Mouse (Mus musculus) layer of hippocampus, postnatal 25 days (tissue): ENCODE data around the gene Hist1h2ao. TPM values are rescaled to one million over a fixed set of nuclear protein-coding genes. Genes with fewer than 3 reads are reported as not detected.

Experiments
- microRNA-seq, 2 experiments: library from miRNA; unstranded; fragments of <30 nt; microRNA quantifications; one replicate each; pipeline ENCODE4 v1.2.0; 2021
- total RNA-seq, 2 experiments: library from RNA; stranded (reverse); gene quantifications; 2 replicates each; pipeline ENCODE4 v1.2.3; 2021

Gene Hist1h2ao
- total RNA-seq, 2 experiments from 2014 or later, result 31.1 to 33.0 TPM

Small RNA genes within 50 kb of the gene (microRNA-seq; reads per million reads assigned to microRNA genes)
- gene Gm19658 (0 reads per million in 2 experiments), gene Gm44346 (0 reads per million in 2 experiments), gene Gm44466 (0 reads per million in 2 experiments)

Other genes with a start within 250 kb of the Hist1h2ao start
- not detected for gene Olfr1364, start 228.7 kb upstream of the Hist1h2ao start, total RNA-seq
- not detected for gene Olfr1362, start 196.4 kb upstream of the Hist1h2ao start, total RNA-seq
- gene Olfr11, start 167.9 kb upstream of the Hist1h2ao start, total RNA-seq, result not detected
- gene Olfr1361, start 147.1 kb upstream of the Hist1h2ao start, total RNA-seq, result not detected
- not detected for gene Olfr1360, start 133.1 kb upstream of the Hist1h2ao start, total RNA-seq
- not detected for gene Olfr1359, start 112.4 kb upstream of the Hist1h2ao start, total RNA-seq
- 10 to 100 TPM; 32.0 to 37.1 TPM for gene Hist1h2bl, start 94.3 kb upstream of the Hist1h2ao start, total RNA-seq
- 10 to 100 TPM; 25.2 to 27.6 TPM for gene Hist1h2ai, start 94.0 kb upstream of the Hist1h2ao start, total RNA-seq
- 10 to 100 TPM; 51.7 to 65.0 TPM for gene Hist1h3h, start 92.8 kb upstream of the Hist1h2ao start, total RNA-seq
- gene Hist1h2bm, start 88.4 kb upstream of the Hist1h2ao start, total RNA-seq, result 1 to 10 TPM; 6.5 to 8.1 TPM
- gene Hist1h4j, start 75.4 kb upstream of the Hist1h2ao start, total RNA-seq, result 10 to 100 TPM; 17.6 to 19.5 TPM
- gene Hist1h4k, start 60.0 kb upstream of the Hist1h2ao start, total RNA-seq, result 100 to 1,000 TPM; 272 to 320 TPM
- 10 to 100 TPM; 10.9 to 18.2 TPM for gene Hist1h2ak, start 56.6 kb upstream of the Hist1h2ao start, total RNA-seq
- gene Hist1h2bn, start 56.3 kb upstream of the Hist1h2ao start, total RNA-seq, result 10 to 100 TPM in 1 of 2 experiments, 1 to 10 TPM in 1; 8.6 to 12.1 TPM
- gene Hist1h1b, start 29.8 kb upstream of the Hist1h2ao start, total RNA-seq, result 1 to 10 TPM; 7.3 to 9.3 TPM
- 10 to 100 TPM; 58.3 to 73.7 TPM for gene Hist1h3i, start 27.1 kb upstream of the Hist1h2ao start, total RNA-seq
- 1 to 10 TPM; 1.9 to 3.0 TPM for gene Hist1h2an, start 23.2 kb upstream of the Hist1h2ao start, total RNA-seq
- gene Hist1h2bp, start 23.0 kb upstream of the Hist1h2ao start, total RNA-seq, result 10 to 100 TPM in 1 of 2 experiments, 1 to 10 TPM in 1; 5.0 to 13.2 TPM
- gene Hist1h2bq, start 268 bp upstream of the Hist1h2ao start, total RNA-seq, result 10 to 100 TPM; 42.6 to 56.9 TPM
- gene Hist1h4m, start 1.3 kb downstream of the Hist1h2ao start, total RNA-seq, result 100 to 1,000 TPM; 199 to 299 TPM
- gene Hist1h4n, start 21.7 kb downstream of the Hist1h2ao start, total RNA-seq, result 10 to 100 TPM; 21.0 to 38.5 TPM
- gene Hist1h2ap, start 23.0 kb downstream of the Hist1h2ao start, total RNA-seq, result 10 to 100 TPM; 16.2 to 31.8 TPM
- 10 to 100 TPM; 42.1 to 57.8 TPM for gene Hist1h2br, start 23.3 kb downstream of the Hist1h2ao start, total RNA-seq
- 1 to 10 TPM; 2.9 to 4.2 TPM for gene Zfp184, start 134.6 kb downstream of the Hist1h2ao start, total RNA-seq
- not detected for gene Pom121l2, start 170.7 kb downstream of the Hist1h2ao start, total RNA-seq
- gene Prss16, start 199.3 kb downstream of the Hist1h2ao start, total RNA-seq, result under 1 TPM; 0.42 to 0.57 TPM
- gene Hist1h2ah, start 225.1 kb downstream of the Hist1h2ao start, total RNA-seq, result 10 to 100 TPM; 22.3 to 38.6 TPM
- 10 to 100 TPM; 15.7 to 30.9 TPM for gene Hist1h2bk, start 225.4 kb downstream of the Hist1h2ao start, total RNA-seq
- 10 to 100 TPM; 64.2 to 71.4 TPM for gene Hist1h4i, start 230.9 kb downstream of the Hist1h2ao start, total RNA-seq
- gene Hist1h2ag, start 232.5 kb downstream of the Hist1h2ao start, total RNA-seq, result 10 to 100 TPM in 1 of 2 experiments, 1 to 10 TPM in 1; 7.1 to 18.2 TPM
- gene Hist1h2bj, start 232.7 kb downstream of the Hist1h2ao start, total RNA-seq, result 10 to 100 TPM; 15.1 to 18.5 TPM